Mouse (Mus musculus): ENCODE measurements around the gene Wnt5b. TPM values are rescaled to one million over a fixed set of nuclear protein-coding genes. Genes with fewer than 3 reads are reported as not detected.

Gene Wnt5b
- polyA plus RNA-seq, 1 experiment from 2014 or later: 8.9 TPM

- Histone ChIP-seq H3K4me3 (no peak overlapping the region), H3K9me3 (replicated peaks) (no peaks in the 10 kb centered on the region), H3K27me3 (replicated peaks) (no peaks in the 10 kb centered on the region), H3K36me3 (no peaks in the 10 kb centered on the region), H3K27ac (ENCODE audit: poor library complexity, severe bottlenecking) (no peak overlapping the region), H3K4me2 (no peak overlapping the region), H3K4me1 (replicated peaks) (peaks cover 33% of the 10 kb centered on the region), H3K9ac (no peak overlapping the region)
- ATAC-seq (ENCODE audit: insufficient number of reproducible peaks, low FRiP score): no peak
- WGBS: 80% methylated on average over 15 of the region's 15 CpGs
Observed at GRCm38 (mm10) chr6:119414262-119415043, 129.7 kb downstream of the Wnt5b start.

- H3K4me2 ChIP-seq: no peak overlapping the region
- no peaks in the 10 kb centered on the region for H3K9me3 ChIP-seq (replicated peaks)
- H3K4me3 ChIP-seq: no peak overlapping the region
- ATAC-seq (ENCODE audit: insufficient number of reproducible peaks, low FRiP score): no peak
- no peaks in the 10 kb centered on the region for H3K27me3 ChIP-seq (replicated peaks)
- 52% methylated on average over 4 of the region's 4 CpGs for WGBS
- peaks cover 20% of the 10 kb centered on the region for H3K4me1 ChIP-seq (replicated peaks)
- no peak overlapping the region for H3K9ac ChIP-seq
- no peak overlapping the region for H3K27ac ChIP-seq (ENCODE audit: poor library complexity, severe bottlenecking)
- H3K36me3 ChIP-seq: no peaks in the 10 kb centered on the region
Observed at GRCm38 (mm10) chr6:119412588-119412987, 131.6 kb downstream of the Wnt5b start.

GRCm38 (mm10) chr6:119411511-119411910, 132.6 kb downstream of the Wnt5b start:
- WGBS: 76% methylated on average over 3 of the region's 3 CpGs
- no peak overlapping the region for H3K27ac ChIP-seq (ENCODE audit: poor library complexity, severe bottlenecking)

GRCm38 (mm10) chr6:119409766-119410165, 134.4 kb downstream of the Wnt5b start:
- Histone ChIP-seq H3K36me3 (no peaks in the 10 kb centered on the region), H3K27me3 (replicated peaks) (no peaks in the 10 kb centered on the region), H3K4me1 (replicated peaks) (peaks cover 14% of the 10 kb centered on the region), H3K4me2 (no peak overlapping the region), H3K9ac (no peak overlapping the region), H3K27ac (ENCODE audit: poor library complexity, severe bottlenecking) (peak overlapping the region; percentile 39; the same call in 1 of the 2 replicates), H3K9me3 (replicated peaks) (no peaks in the 10 kb centered on the region), H3K4me3 (no peak overlapping the region)
- ATAC-seq (ENCODE audit: insufficient number of reproducible peaks, low FRiP score): no peak
- 9% methylated on average over 1 of the region's 1 CpGs for WGBS

More at GRCm38 (mm10) chr6:119411511-119411910, 132.6 kb downstream of the Wnt5b start:
- Histone ChIP-seq H3K4me2 (no peak overlapping the region), H3K4me1 (replicated peaks) (peaks cover 14% of the 10 kb centered on the region), H3K9ac (no peak overlapping the region), H3K27me3 (replicated peaks) (no peaks in the 10 kb centered on the region), H3K36me3 (no peaks in the 10 kb centered on the region), H3K4me3 (no peak overlapping the region), H3K9me3 (replicated peaks) (no peaks in the 10 kb centered on the region)
- no peak for ATAC-seq (ENCODE audit: insufficient number of reproducible peaks, low FRiP score)

GRCm38 (mm10) chr6:119408582-119408981, 135.6 kb downstream of the Wnt5b start:
- H3K27me3 ChIP-seq (replicated peaks): no peaks in the 10 kb centered on the region
- H3K36me3 ChIP-seq: no peaks in the 10 kb centered on the region
- no peak overlapping the region for H3K4me2 ChIP-seq
- no peak overlapping the region for H3K9ac ChIP-seq
- no peak for ATAC-seq (ENCODE audit: insufficient number of reproducible peaks, low FRiP score)
- no peak overlapping the region for H3K27ac ChIP-seq (ENCODE audit: poor library complexity, severe bottlenecking)
- peaks cover 14% of the 10 kb centered on the region for H3K4me1 ChIP-seq (replicated peaks)
- WGBS: 74% methylated on average over 9 of the region's 9 CpGs
- no peaks in the 10 kb centered on the region for H3K9me3 ChIP-seq (replicated peaks)
- no peak overlapping the region for H3K4me3 ChIP-seq

- ATAC-seq (ENCODE audit: insufficient number of reproducible peaks, low FRiP score): no peak
- peaks cover 14% of the 10 kb centered on the region for H3K4me1 ChIP-seq (replicated peaks)
- no peaks in the 10 kb centered on the region for H3K9me3 ChIP-seq (replicated peaks)
- no peak overlapping the region for H3K27ac ChIP-seq (ENCODE audit: poor library complexity, severe bottlenecking)
- H3K9ac ChIP-seq: no peak overlapping the region
- WGBS: 67% methylated on average over 6 of the region's 6 CpGs
- no peaks in the 10 kb centered on the region for H3K36me3 ChIP-seq
- no peak overlapping the region for H3K4me3 ChIP-seq
- H3K4me2 ChIP-seq: no peak overlapping the region
- H3K27me3 ChIP-seq (replicated peaks): no peaks in the 10 kb centered on the region
Observed at GRCm38 (mm10) chr6:119407818-119408217, 136.3 kb downstream of the Wnt5b start.

- H3K4me3 ChIP-seq: no peak overlapping the region
- H3K9me3 ChIP-seq (replicated peaks): no peaks in the 10 kb centered on the region
- no peak for ATAC-seq (ENCODE audit: insufficient number of reproducible peaks, low FRiP score)
- no peaks in the 10 kb centered on the region for H3K36me3 ChIP-seq
- no peak overlapping the region for H3K27ac ChIP-seq (ENCODE audit: poor library complexity, severe bottlenecking)
- H3K9ac ChIP-seq: no peak overlapping the region
- H3K27me3 ChIP-seq (replicated peaks): no peaks in the 10 kb centered on the region
- no peak overlapping the region for H3K4me2 ChIP-seq
- peaks cover 14% of the 10 kb centered on the region for H3K4me1 ChIP-seq (replicated peaks)
- 87% methylated on average over 8 of the region's 8 CpGs for WGBS
Observed at GRCm38 (mm10) chr6:119406528-119406927, 137.6 kb downstream of the Wnt5b start.

- no peak overlapping the region for H3K9ac ChIP-seq
- H3K27ac ChIP-seq (ENCODE audit: poor library complexity, severe bottlenecking): no peak overlapping the region
- H3K4me1 ChIP-seq (replicated peaks): peaks cover 12% of the 10 kb centered on the region
- no peak for ATAC-seq (ENCODE audit: insufficient number of reproducible peaks, low FRiP score)
- H3K27me3 ChIP-seq (replicated peaks): no peaks in the 10 kb centered on the region
- H3K4me2 ChIP-seq: no peak overlapping the region
- 84% methylated on average over 7 of the region's 7 CpGs for WGBS
- H3K9me3 ChIP-seq (replicated peaks): no peaks in the 10 kb centered on the region
- no peak overlapping the region for H3K4me3 ChIP-seq
- no peaks in the 10 kb centered on the region for H3K36me3 ChIP-seq
Observed at GRCm38 (mm10) chr6:119405310-119405709, 138.8 kb downstream of the Wnt5b start.

- H3K9me3 ChIP-seq (replicated peaks): 0 out of 2 replicates have a peak, but pooled peaks cover 2% of the 10 kb centered on the region
- H3K27ac ChIP-seq (ENCODE audit: poor library complexity, severe bottlenecking): no peak overlapping the region
- H3K4me3 ChIP-seq: no peak overlapping the region
- WGBS: 82% methylated on average over 4 of the region's 4 CpGs
- no peak overlapping the region for H3K9ac ChIP-seq
- no peaks in the 10 kb centered on the region for H3K36me3 ChIP-seq
- H3K4me2 ChIP-seq: no peak overlapping the region
- no peak for ATAC-seq (ENCODE audit: insufficient number of reproducible peaks, low FRiP score)
- no peaks in the 10 kb centered on the region for H3K27me3 ChIP-seq (replicated peaks)
- peaks cover 7% of the 10 kb centered on the region for H3K4me1 ChIP-seq (replicated peaks)
Observed at GRCm38 (mm10) chr6:119404854-119405253, 139.3 kb downstream of the Wnt5b start.

GRCm38 (mm10) chr6:119402976-119403375, 141.2 kb downstream of the Wnt5b start:
- Histone ChIP-seq H3K27me3 (replicated peaks) (no peaks in the 10 kb centered on the region), H3K4me2 (no peak overlapping the region), H3K36me3 (no peaks in the 10 kb centered on the region), H3K9me3 (replicated peaks) (0 out of 2 replicates have a peak, but pooled peaks cover 3% of the 10 kb centered on the region), H3K4me1 (replicated peaks) (no peaks in the 10 kb centered on the region; the same call in 1 of the 2 replicates), H3K9ac (no peak overlapping the region), H3K27ac (ENCODE audit: poor library complexity, severe bottlenecking) (no peak overlapping the region), H3K4me3 (no peak overlapping the region)
- no peak for ATAC-seq (ENCODE audit: insufficient number of reproducible peaks, low FRiP score)
- 81% methylated on average over 3 of the region's 3 CpGs for WGBS

- Histone ChIP-seq H3K9me3 (replicated peaks) (peaks cover 3% of the 10 kb centered on the region; the same call in 1 of the 2 replicates), H3K9ac (no peak overlapping the region), H3K36me3 (no peaks in the 10 kb centered on the region), H3K4me2 (no peak overlapping the region), H3K27ac (ENCODE audit: poor library complexity, severe bottlenecking) (no peak overlapping the region), H3K27me3 (replicated peaks) (no peaks in the 10 kb centered on the region), H3K4me3 (no peak overlapping the region), H3K4me1 (replicated peaks) (no peaks in the 10 kb centered on the region)
- ATAC-seq (ENCODE audit: insufficient number of reproducible peaks, low FRiP score): no peak
- WGBS: 74% methylated on average over 8 of the region's 8 CpGs
Observed at GRCm38 (mm10) chr6:119401545-119402304, 142.4 kb downstream of the Wnt5b start.
